Mouse (Mus musculus) neural tube, embryonic 14.5 days (tissue): ENCODE results near the gene Miga1. TPM values are rescaled to one million over a fixed set of nuclear protein-coding genes. Genes with fewer than 3 reads are reported as not detected.

Source experiments
- ATAC-seq: fragments of 200-750 bp; cut with Nextera tagmentation; 2 replicates; pipeline ENCODE4 v1.8.0; 2017; ENCODE audit warnings: low read depth, mild to moderate bottlenecking, moderate TSS enrichment, moderate library complexity
- H3K27ac ChIP-seq: fragments of 300-500 bp; sonication (generic); 2 replicates; pipeline ENCODE4 v1.5.1; 2014; ENCODE audit warnings: low read depth, mild to moderate bottlenecking, control low read depth, low read length, moderate library complexity, mixed read lengths
- H3K27me3 ChIP-seq: fragments of 300-500 bp; sonication (generic); 2 replicates; pipeline ENCODE4 v1.6.1; 2014; ENCODE audit warnings: low read length; ENCODE audit not compliant: control insufficient read depth, insufficient read depth
- H3K36me3 ChIP-seq: fragments of 300-500 bp; sonication (generic); 2 replicates; pipeline ENCODE4 v1.6.1; 2014; ENCODE audit warnings: low read length, mixed read lengths; ENCODE audit not compliant: control insufficient read depth, insufficient read depth
- H3K4me1 ChIP-seq: fragments of 300-500 bp; sonication (generic); 2 replicates; pipeline ENCODE4 v1.6.1; 2014; ENCODE audit warnings: low read length; ENCODE audit not compliant: control insufficient read depth, insufficient read depth
- H3K4me2 ChIP-seq: fragments of 300-500 bp; sonication (generic); 2 replicates; pipeline ENCODE4 v1.6.1; 2014; ENCODE audit warnings: mild to moderate bottlenecking, low read depth, low read length, control low read depth
- H3K4me3 ChIP-seq: fragments of 300-500 bp; sonication (generic); 2 replicates; pipeline ENCODE4 v1.5.1; 2014; ENCODE audit warnings: low read depth, low read length, control low read depth, mixed read lengths
- H3K9ac ChIP-seq: fragments of 300-500 bp; sonication (generic); replicated peaks from 2 replicates; pipeline ENCODE4 v1.6.1; 2014; ENCODE audit warnings: low read depth, mild to moderate bottlenecking, control low read depth, low read length, mixed read lengths
- H3K9me3 ChIP-seq: fragments of 300-500 bp; sonication (generic); 2 replicates; pipeline ENCODE4 v1.6.1; 2016; ENCODE audit warnings: low read length; ENCODE audit not compliant: control insufficient read depth
- WGBS: fragments of 180-500 bp; shearing (Covaris S2); extraction: QIAGEN DNeasy Blood & Tissue Kit; methylation state at CpG from one replicate; pipeline ENCODE4 v1.1.7; 2014; 5-methylcytosine and 5-hydroxymethylcytosine counted together
- polyA plus RNA-seq: library from polyadenylated mRNA; unstranded; fragments of >200 nt; fragmentation: Nextera tagmentation; extraction: Ambion mirVana; gene quantifications from 2 replicates; pipeline ENCODE4 v1.2.1, GENCODE M21; 2014

The Miga1 gene
- polyA plus RNA-seq, 1 experiment from 2014 or later, result 24.1 TPM

DNA sequence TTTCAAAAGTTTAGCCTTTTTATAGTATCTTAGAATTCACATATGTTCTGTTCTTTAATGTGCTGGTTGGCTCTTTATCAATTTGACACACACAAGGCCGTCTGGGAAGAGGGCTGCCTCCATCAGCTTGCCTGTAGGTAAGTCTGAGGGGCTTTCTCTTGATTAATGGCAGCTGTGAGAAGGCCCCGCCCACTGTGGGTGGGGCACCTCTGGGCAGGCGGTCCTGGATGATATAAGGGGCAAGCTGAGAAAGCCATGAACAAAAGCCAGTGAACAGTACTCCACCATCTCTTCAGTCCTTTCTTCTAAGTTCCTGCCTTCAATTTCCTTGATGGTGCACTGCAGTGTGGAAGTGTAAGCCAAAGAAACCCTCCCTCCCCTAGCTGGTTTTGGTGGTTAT is 58.1 kb downstream of the Miga1 start:
- H3K27ac ChIP-seq, result no peak overlapping the region
- no peak overlapping the region for H3K4me3 ChIP-seq
- H3K36me3 ChIP-seq, result peaks cover 20% of the 10 kb centered on the region
- no peaks in the 10 kb centered on the region for H3K27me3 ChIP-seq
- H3K9me3 ChIP-seq, result no peaks in the 10 kb centered on the region
- no peak overlapping the region for H3K4me2 ChIP-seq
- no peaks in the 10 kb centered on the region for H3K4me1 ChIP-seq
- ATAC-seq, result no peak
- no peak overlapping the region for H3K9ac ChIP-seq
- WGBS, result 33% methylated on average over 3 of the region's 3 CpGs

DNA sequence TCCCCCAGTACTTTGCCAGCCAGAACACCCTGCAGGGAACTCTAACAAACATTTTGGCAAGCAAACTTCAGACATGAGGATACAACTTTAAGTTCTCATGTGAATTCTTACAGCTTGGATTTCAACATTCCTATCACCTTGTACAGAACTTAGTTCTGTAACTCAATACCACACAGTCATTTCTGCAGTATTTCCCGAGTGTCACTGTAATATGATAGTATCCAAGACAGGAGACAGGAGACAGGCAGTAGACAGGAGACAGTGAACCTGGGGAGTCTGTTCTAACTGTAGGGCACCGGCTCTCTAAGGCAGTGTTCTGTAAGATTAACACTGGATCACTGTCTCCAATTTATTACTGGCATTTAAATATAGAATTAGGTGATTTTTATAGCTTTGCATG is 61.8 kb downstream of the Miga1 start:
- ATAC-seq, result no peak
- Histone ChIP-seq H3K9me3 (no peaks in the 10 kb centered on the region), H3K27me3 (no peaks in the 10 kb centered on the region), H3K4me2 (no peak overlapping the region), H3K27ac (no peak overlapping the region), H3K9ac (no peak overlapping the region), H3K4me1 (no peaks in the 10 kb centered on the region), H3K36me3 (peaks cover 22% of the 10 kb centered on the region), H3K4me3 (no peak overlapping the region)
- 83% methylated on average over 2 of the region's 2 CpGs for WGBS

DNA sequence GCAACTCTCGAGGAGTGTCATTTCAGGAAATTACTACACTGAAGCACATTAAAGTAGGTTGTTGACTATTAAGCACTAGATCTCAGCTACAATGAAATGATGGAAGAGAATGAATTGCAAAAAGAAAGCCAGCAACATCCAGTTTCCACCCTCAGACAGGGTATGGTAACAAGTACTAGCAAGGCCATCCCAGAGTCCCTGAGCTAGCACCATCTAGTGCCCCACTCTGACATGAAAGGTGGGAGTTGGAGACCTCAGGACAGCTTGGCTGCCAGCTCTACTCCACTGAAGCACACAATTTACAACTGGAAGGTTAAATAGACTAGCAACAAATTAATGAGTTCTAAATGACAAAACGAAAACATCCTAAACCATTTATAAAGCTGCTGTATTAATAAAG is 62.3 kb downstream of the Miga1 start:
- no peak overlapping the region for H3K4me2 ChIP-seq
- no peak for ATAC-seq
- no peaks in the 10 kb centered on the region for H3K27me3 ChIP-seq
- H3K36me3 ChIP-seq, result peaks cover 17% of the 10 kb centered on the region
- no peaks in the 10 kb centered on the region for H3K9me3 ChIP-seq
- H3K27ac ChIP-seq, result no peak overlapping the region
- 94% methylated on average over 2 of the region's 2 CpGs for WGBS
- no peak overlapping the region for H3K9ac ChIP-seq
- H3K4me1 ChIP-seq, result no peaks in the 10 kb centered on the region
- no peak overlapping the region for H3K4me3 ChIP-seq

DNA sequence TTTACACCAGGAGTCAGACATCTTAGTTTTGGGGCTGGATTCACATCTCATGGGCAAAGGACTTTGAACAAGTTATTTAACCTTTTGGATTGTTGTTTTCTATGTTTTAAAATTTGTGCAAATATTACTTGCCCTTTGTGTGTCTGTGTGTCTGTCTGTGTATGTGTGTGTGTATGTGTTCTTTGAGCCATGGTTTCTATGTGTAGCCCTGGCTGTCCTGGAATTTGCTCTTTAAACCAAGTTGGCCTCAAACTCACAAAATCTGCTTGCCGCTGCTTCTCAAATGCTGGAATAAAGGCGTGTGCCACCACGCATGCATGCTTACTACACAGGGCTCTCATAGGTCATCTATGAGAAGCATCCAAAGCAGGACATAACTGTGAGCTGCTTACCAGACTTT is 63.3 kb downstream of the Miga1 start:
- 95% methylated on average over 3 of the region's 3 CpGs for WGBS
- H3K4me2 ChIP-seq, result no peak overlapping the region

DNA sequence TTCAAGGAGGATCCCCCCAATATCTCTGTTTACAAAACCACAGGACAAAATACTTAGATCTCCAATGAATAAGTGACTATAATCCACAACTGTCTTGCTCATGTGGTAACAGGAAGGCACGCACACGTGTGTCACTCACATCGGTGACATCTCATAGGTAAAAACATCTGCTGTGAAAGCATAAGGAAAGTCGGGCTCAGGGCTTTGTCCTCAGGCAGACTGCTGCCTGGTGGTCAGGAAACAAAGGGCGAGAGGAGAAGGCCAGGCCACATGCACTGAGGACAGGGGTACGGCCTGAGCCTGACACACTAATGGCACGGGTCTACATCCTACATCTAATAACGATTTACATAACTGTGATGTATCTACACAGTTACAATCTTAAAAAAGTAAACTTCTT is 65.2 kb downstream of the Miga1 start:
- no peak overlapping the region for H3K4me2 ChIP-seq
- 80% methylated on average over 8 of the region's 8 CpGs for WGBS
- H3K4me3 ChIP-seq, result no peak overlapping the region
- no peak for ATAC-seq
- no peaks in the 10 kb centered on the region for H3K4me1 ChIP-seq
- no peak overlapping the region for H3K9ac ChIP-seq
- no peaks in the 10 kb centered on the region for H3K27me3 ChIP-seq
- H3K36me3 ChIP-seq, result peaks cover 11% of the 10 kb centered on the region
- H3K27ac ChIP-seq, result no peak overlapping the region
- H3K9me3 ChIP-seq, result no peaks in the 10 kb centered on the region

More for the DNA sequence above, 63.3 kb downstream of the Miga1 start:
- no peak overlapping the region for H3K9ac ChIP-seq
- no peak overlapping the region for H3K4me3 ChIP-seq
- H3K4me1 ChIP-seq, result no peaks in the 10 kb centered on the region
- H3K27ac ChIP-seq, result no peak overlapping the region
- H3K36me3 ChIP-seq, result peaks cover 11% of the 10 kb centered on the region
- no peaks in the 10 kb centered on the region for H3K27me3 ChIP-seq
- no peaks in the 10 kb centered on the region for H3K9me3 ChIP-seq
- ATAC-seq, result no peak

DNA sequence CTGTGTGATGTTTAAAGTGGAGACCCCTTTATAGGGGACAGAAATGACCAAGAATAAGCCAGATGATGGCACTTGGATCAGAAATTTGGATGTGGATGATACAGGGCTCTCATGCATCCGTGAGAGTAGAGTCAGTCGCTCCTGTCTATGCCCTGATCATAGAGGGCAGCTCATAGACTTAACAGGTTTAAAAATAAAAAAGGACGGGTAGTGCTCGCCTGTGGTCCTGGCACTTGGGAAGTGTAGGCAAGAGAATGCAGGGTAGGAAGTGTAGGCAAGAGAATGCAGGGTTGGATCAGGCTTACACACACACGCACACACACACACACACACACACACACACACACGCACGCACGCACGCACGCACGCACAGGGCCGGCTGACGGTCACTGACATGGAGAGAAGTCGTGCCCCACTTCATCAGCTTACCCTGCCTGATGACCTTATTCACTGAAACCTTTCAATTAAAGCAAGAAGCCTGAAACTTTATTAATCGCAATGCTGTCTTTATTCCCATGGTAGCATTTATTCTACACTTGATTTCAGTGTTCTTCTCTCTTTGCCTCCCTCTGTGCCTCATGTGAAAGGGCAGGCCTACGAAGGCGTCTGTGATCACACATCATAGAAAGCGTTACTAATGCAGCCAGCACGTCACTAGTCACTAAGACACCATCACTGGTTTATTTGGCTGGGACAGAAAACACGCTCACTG is 67.1 kb downstream of the Miga1 start:
- H3K36me3 ChIP-seq, result peaks cover 11% of the 10 kb centered on the region
- no peak overlapping the region for H3K9ac ChIP-seq
- H3K27ac ChIP-seq, result no peak overlapping the region
- no peak for ATAC-seq
- no peaks in the 10 kb centered on the region for H3K27me3 ChIP-seq
- H3K4me1 ChIP-seq, result no peaks in the 10 kb centered on the region
- no peak overlapping the region for H3K4me2 ChIP-seq
- H3K9me3 ChIP-seq, result no peaks in the 10 kb centered on the region
- no peak overlapping the region for H3K4me3 ChIP-seq
- WGBS, result 75% methylated on average over 20 of the region's 20 CpGs

DNA sequence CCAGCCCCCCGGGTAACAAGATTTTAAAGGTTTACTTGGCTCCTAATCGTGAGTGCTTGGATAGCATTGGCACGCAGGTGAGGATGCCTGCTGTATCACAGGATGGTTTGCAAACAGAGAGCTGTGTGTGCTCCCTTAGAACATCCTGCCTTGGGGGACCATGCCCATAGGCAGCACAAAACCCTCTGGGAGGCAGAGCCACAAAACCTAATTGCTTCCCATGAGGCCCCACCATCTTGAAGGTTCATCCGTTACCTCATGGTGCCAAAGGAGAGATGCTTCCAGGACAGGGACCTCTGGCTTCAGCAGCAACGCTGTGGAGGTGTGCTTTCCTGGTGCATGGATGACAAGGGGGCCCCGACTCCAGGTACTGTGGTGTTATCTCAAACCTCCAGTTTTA is 68.3 kb downstream of the Miga1 start:
- no peak overlapping the region for H3K9ac ChIP-seq
- no peak overlapping the region for H3K27ac ChIP-seq
- no peak for ATAC-seq
- WGBS, result 81% methylated on average over 6 of the region's 6 CpGs
- H3K4me2 ChIP-seq, result no peak overlapping the region
- H3K27me3 ChIP-seq, result no peaks in the 10 kb centered on the region
- H3K9me3 ChIP-seq, result no peaks in the 10 kb centered on the region
- no peak overlapping the region for H3K4me3 ChIP-seq
- H3K4me1 ChIP-seq, result no peaks in the 10 kb centered on the region
- H3K36me3 ChIP-seq, result peaks cover 9% of the 10 kb centered on the region

DNA sequence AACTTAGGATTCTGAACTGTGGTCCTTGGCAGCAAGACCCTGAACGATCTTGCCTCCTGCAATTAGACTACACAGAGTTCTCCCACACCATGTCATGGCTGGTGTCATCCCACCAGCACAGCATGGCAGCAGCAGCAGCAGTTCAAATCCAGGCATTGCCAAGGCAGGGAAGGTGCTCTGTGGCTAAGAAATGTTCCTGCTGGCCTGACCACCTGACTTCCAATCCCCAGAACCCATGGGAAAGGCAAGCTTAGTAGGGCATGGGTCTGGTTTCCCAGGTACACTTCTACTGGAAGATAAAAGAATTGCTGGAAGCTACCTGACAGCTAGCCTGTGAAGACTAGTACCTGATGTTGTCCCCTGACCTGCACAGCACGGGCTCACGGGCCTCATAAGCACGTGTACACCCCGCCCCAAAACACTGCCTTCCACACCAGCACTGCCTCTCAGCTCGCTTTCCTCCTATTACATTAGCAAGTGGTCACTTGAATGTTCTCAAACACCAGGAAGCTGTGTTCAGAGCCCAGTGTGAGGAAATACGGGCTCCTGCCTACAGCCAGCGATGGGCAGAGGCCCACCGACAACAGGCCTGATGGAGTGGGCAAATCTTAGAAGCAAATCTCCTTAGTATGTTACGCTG is 69.0 kb downstream of the Miga1 start:
- H3K9ac ChIP-seq, result no peak overlapping the region
- H3K27ac ChIP-seq, result no peak overlapping the region
- peaks cover 7% of the 10 kb centered on the region; the same call in 1 of the 2 replicates for H3K36me3 ChIP-seq
- no peak overlapping the region for H3K4me2 ChIP-seq
- H3K27me3 ChIP-seq, result no peaks in the 10 kb centered on the region
- ATAC-seq, result no peak
- no peaks in the 10 kb centered on the region for H3K4me1 ChIP-seq
- H3K9me3 ChIP-seq, result no peaks in the 10 kb centered on the region
- no peak overlapping the region for H3K4me3 ChIP-seq
- WGBS, result 94% methylated on average over 10 of the region's 10 CpGs

DNA sequence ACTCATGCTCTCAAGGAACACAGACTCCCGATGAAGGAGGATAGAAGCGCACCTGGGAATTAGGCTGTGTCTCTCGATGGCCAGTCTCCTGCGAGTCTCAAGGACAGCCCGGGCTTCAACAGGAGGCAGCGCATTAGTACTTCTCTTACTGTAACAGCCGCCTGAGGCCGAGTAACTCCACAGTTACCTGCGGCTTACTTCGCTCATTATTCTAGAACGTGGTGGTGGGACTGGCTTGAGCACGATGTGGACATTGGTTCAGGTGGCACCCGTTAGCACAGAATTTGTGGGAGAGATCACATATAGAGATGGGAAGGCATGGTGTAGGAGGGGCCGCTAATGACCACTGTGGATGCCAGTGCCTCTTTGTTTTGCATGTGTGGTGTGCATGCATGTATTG is 72.1 kb downstream of the Miga1 start:
- peaks cover 11% of the 10 kb centered on the region; the same call in 1 of the 2 replicates for H3K4me1 ChIP-seq
- no peak overlapping the region for H3K4me3 ChIP-seq
- no peak for ATAC-seq
- 91% methylated on average over 14 of the region's 14 CpGs for WGBS
- no peak overlapping the region for H3K9ac ChIP-seq
- no peaks in the 10 kb centered on the region for H3K9me3 ChIP-seq
- H3K4me2 ChIP-seq, result no peak overlapping the region
- no peak overlapping the region for H3K27ac ChIP-seq
- H3K36me3 ChIP-seq, result no peaks in the 10 kb centered on the region
- peaks cover 4% of the 10 kb centered on the region; the same call in 1 of the 2 replicates for H3K27me3 ChIP-seq
